Mouse (Mus musculus) kidney, embryonic 15.5 days (tissue): ENCODE results near the gene Cpsf2. TPM values are rescaled to one million over a fixed set of nuclear protein-coding genes. Genes with fewer than 3 reads are reported as not detected.

Experiments
- ATAC-seq: fragments of 200-750 bp; cut with Nextera tagmentation; replicated peaks from 2 replicates; pipeline ENCODE4 v1.8.0; 2017; ENCODE audit warnings: moderate TSS enrichment; ENCODE audit not compliant: low FRiP score
- H3K27ac ChIP-seq: fragments of 300-500 bp; sonication (generic); 2 replicates; pipeline ENCODE4 v1.5.1; 2015; ENCODE audit warnings: mild to moderate bottlenecking, inconsistent platforms
- H3K27me3 ChIP-seq: fragments of 300-500 bp; sonication (generic); 2 replicates; pipeline ENCODE4 v1.6.1; 2015; ENCODE audit warnings: inconsistent platforms
- H3K36me3 ChIP-seq: fragments of 300-500 bp; sonication (generic); 2 replicates; pipeline ENCODE4 v1.6.1; 2015; ENCODE audit warnings: inconsistent platforms
- H3K4me1 ChIP-seq: fragments of 300-500 bp; sonication (generic); 2 replicates; pipeline ENCODE4 v1.6.1; 2015; ENCODE audit warnings: inconsistent platforms
- H3K4me2 ChIP-seq: fragments of 300-500 bp; sonication (generic); 2 replicates; pipeline ENCODE4 v1.6.1; 2015; ENCODE audit warnings: moderate library complexity, mild to moderate bottlenecking, inconsistent platforms
- H3K4me3 ChIP-seq: fragments of 300-500 bp; sonication (generic); replicated peaks from 2 replicates; pipeline ENCODE4 v1.5.1; 2015; ENCODE audit warnings: mild to moderate bottlenecking, inconsistent platforms
- H3K9ac ChIP-seq: fragments of 300-500 bp; sonication (generic); 2 replicates; pipeline ENCODE4 v1.6.1; 2015; ENCODE audit warnings: mild to moderate bottlenecking, inconsistent platforms
- H3K9me3 ChIP-seq: fragments of 300-500 bp; sonication (generic); replicated peaks from 2 replicates; pipeline ENCODE4 v1.6.1; 2016; ENCODE audit warnings: inconsistent platforms
- WGBS: fragments of 180-500 bp; shearing (Covaris S2); methylation state at CpG from one replicate; pipeline ENCODE4 v1.1.7; 2015; ENCODE audit warnings: mixed read lengths; 5-methylcytosine and 5-hydroxymethylcytosine counted together
- polyA plus RNA-seq: library from polyadenylated mRNA; unstranded; fragments of >200 nt; fragmentation: Nextera tagmentation; extraction: Ambion mirVana; gene quantifications from 2 replicates; pipeline ENCODE4 v1.2.1, GENCODE M21; 2015

The Cpsf2 gene
- polyA plus RNA-seq, 1 experiment from 2014 or later, result 30.9 TPM

GRCm38 (mm10) chr12:101971311-101971710, 4.5 kb upstream of the Cpsf2 start:
- Histone ChIP-seq H3K36me3 (peaks cover 41% of the 10 kb centered on the region), H3K4me3 (no peak overlapping the region), H3K4me2 (no peak overlapping the region), H3K9ac (no peak overlapping the region), H3K4me1 (0 out of 2 replicates have a peak, but pooled peaks cover 5% of the 10 kb centered on the region), H3K27ac (no peak overlapping the region), H3K9me3 (no peaks in the 10 kb centered on the region), H3K27me3 (no peaks in the 10 kb centered on the region)
- no peak for ATAC-seq
- 98% methylated on average over 2 of the region's 2 CpGs for WGBS

GRCm38 (mm10) chr12:101972230-101972629, 3.6 kb upstream of the Cpsf2 start:
- no peak for ATAC-seq
- Histone ChIP-seq H3K4me3 (no peak overlapping the region), H3K4me1 (peaks cover 11% of the 10 kb centered on the region), H3K9ac (no peak overlapping the region), H3K4me2 (no peak overlapping the region), H3K36me3 (peaks cover 33% of the 10 kb centered on the region), H3K27ac (no peak overlapping the region), H3K9me3 (no peaks in the 10 kb centered on the region), H3K27me3 (no peaks in the 10 kb centered on the region)
- 93% methylated on average over 3 of the region's 3 CpGs for WGBS

GRCm38 (mm10) chr12:101974571-101974970, 1.2 kb upstream of the Cpsf2 start:
- H3K4me2 ChIP-seq, result peak overlapping the region; percentile 69
- no peak overlapping the region for H3K27ac ChIP-seq
- no peak for ATAC-seq
- H3K27me3 ChIP-seq, result no peaks in the 10 kb centered on the region
- H3K9me3 ChIP-seq, result no peaks in the 10 kb centered on the region
- H3K4me1 ChIP-seq, result peaks cover 16% of the 10 kb centered on the region
- WGBS, result 4% methylated on average over 1 of the region's 1 CpGs
- H3K9ac ChIP-seq, result peak overlapping the region; percentile 90
- peaks cover 17% of the 10 kb centered on the region for H3K36me3 ChIP-seq
- peak overlapping the region; percentile 94 for H3K4me3 ChIP-seq

DNA sequence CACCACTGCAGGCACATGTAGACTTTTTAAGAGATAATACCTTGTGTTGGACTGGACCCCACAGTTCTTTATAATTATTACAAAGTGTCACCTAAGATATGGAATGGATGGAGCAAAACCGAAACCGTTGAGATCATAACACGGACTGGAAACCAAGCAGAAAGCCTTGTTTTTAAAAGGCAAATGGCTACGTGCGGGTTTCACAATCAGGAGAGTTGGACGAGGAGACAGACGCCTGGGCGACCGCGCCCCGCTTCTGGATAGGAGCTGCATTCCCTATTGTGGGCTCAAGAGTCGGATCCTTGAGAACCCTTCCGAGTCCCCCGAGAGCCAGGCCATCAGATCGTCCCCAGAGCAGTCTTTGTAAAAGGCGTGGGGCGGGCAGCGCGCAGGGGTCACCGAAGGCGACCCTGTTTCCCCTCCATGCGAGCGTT, 604 bp upstream of the Cpsf2 start:
- Histone ChIP-seq H3K36me3 (peaks cover 14% of the 10 kb centered on the region), H3K27me3 (no peaks in the 10 kb centered on the region), H3K27ac (peak overlapping the region; percentile 93), H3K4me2 (peak overlapping the region; percentile 69), H3K9ac (peak overlapping the region; percentile 90), H3K9me3 (no peaks in the 10 kb centered on the region), H3K4me1 (peaks cover 16% of the 10 kb centered on the region), H3K4me3 (peak overlapping the region; percentile 94)
- peak; percentile 68 for ATAC-seq
- WGBS, result under 1% methylated on average over 23 of the region's 23 CpGs

DNA sequence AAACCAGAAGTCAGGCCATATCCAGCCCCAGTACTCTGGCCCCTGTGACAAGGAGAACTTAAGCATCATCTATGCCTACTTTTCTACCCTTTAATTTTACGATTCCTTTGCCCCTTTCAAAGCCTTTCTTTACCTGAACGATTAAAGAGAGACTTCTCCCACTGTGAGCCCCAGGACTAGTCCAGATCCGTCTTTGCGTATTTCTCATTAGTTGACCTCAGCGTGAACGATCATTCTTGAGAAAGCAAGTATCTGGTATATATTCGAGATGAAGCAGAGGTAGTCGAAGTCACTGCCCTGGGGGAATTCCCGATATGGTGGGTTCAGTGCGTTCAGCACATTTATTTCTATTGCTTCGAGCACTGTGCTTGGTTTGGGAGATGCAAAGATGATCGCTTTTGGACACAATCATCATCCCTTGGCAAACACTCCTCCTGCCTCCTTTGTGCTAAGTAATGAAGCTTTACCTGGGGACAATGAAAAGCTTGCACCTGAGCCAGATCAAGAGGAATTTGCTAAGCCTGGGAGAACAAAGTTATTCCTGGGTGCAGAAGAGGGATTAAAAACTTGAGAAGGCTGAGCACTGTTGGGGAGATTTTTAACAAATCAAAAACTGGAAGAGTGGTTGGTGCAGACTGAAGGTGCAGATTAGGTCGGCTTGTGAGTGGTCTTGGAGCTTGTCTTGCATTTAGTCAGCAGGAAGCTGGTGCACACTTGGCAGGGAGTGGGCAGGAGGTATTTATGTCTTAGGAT, 1.0 kb downstream of the Cpsf2 start:
- Histone ChIP-seq H3K4me1 (peaks cover 16% of the 10 kb centered on the region), H3K9me3 (no peaks in the 10 kb centered on the region), H3K27ac (peak overlapping the region; percentile 93), H3K36me3 (peaks cover 17% of the 10 kb centered on the region), H3K4me2 (peak overlapping the region; percentile 69), H3K4me3 (peak overlapping the region; percentile 94), H3K9ac (peak overlapping the region; percentile 90), H3K27me3 (no peaks in the 10 kb centered on the region)
- 23% methylated on average over 13 of the region's 13 CpGs for WGBS
- no peak for ATAC-seq

- Histone ChIP-seq H3K9me3 (no peaks in the 10 kb centered on the region), H3K36me3 (peaks cover 18% of the 10 kb centered on the region; the same call in 1 of the 2 replicates), H3K4me2 (peak overlapping the region; percentile 69; the same call in 1 of the 2 replicates), H3K9ac (no peak overlapping the region), H3K27me3 (no peaks in the 10 kb centered on the region), H3K4me1 (peaks cover 16% of the 10 kb centered on the region), H3K27ac (no peak overlapping the region), H3K4me3 (peak overlapping the region; percentile 94; the same call in 1 of the 2 replicates)
- no peak for ATAC-seq
- WGBS, result 92% methylated on average over 10 of the region's 10 CpGs
Measured at GRCm38 (mm10) chr12:101977404-101977915, 1.7 kb downstream of the Cpsf2 start.

DNA sequence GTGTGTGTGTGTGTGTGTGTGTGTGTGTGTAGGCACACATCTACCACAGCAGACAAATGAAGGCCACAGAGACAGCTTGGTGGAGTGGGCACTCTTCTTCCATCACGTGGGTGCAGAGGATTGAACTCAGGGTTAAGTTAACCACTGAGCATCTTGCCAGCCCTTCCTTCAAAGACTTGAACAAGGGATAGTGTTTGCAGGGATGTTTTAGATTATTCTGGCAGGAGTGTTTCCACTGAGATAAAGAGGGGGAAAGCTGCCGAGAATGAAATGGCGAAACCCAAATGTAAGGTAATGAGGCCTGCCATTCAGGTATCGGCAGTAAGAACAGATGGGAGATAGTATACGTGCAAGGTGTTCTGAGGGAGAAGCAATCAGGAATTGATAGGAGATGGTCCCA, 2.4 kb downstream of the Cpsf2 start:
- Histone ChIP-seq H3K27me3 (no peaks in the 10 kb centered on the region), H3K36me3 (peaks cover 21% of the 10 kb centered on the region), H3K9me3 (no peaks in the 10 kb centered on the region), H3K27ac (no peak overlapping the region), H3K4me1 (peaks cover 16% of the 10 kb centered on the region), H3K4me2 (no peak overlapping the region), H3K4me3 (no peak overlapping the region), H3K9ac (no peak overlapping the region)
- WGBS, result 87% methylated on average over 5 of the region's 5 CpGs
- no peak for ATAC-seq

GRCm38 (mm10) chr12:101978588-101978987, 2.8 kb downstream of the Cpsf2 start:
- Histone ChIP-seq H3K4me2 (no peak overlapping the region), H3K9ac (no peak overlapping the region), H3K9me3 (no peaks in the 10 kb centered on the region), H3K4me3 (no peak overlapping the region), H3K27me3 (no peaks in the 10 kb centered on the region), H3K4me1 (peaks cover 16% of the 10 kb centered on the region), H3K27ac (no peak overlapping the region), H3K36me3 (peaks cover 25% of the 10 kb centered on the region)
- ATAC-seq, result no peak
- WGBS, result 89% methylated on average over 1 of the region's 1 CpGs

DNA sequence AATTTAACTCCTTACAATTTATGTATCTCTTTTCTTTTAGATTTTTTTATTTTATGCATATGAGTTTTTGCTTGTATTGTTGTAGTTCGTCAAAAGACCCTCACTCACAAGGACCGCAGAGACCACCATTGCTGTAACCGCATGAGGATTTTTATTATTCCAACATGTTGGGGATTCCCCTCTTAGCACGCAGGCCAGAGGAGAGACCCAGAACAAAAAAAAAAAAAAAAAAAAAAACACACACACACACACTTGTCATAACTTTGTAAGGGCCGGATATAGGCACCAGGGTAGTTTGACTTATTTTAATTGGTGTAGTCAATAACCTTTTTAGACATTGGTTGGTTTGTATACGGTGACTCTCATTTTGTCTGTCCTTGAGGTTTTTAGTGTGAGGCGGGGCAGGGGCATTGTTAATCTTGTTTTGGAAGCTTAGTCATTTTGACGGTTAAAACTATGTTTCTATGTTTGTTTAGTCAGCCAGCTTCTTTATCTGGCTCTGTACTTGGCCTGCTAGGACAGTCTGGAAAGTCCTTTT, 3.5 kb downstream of the Cpsf2 start:
- Histone ChIP-seq H3K4me1 (peaks cover 15% of the 10 kb centered on the region), H3K27me3 (no peaks in the 10 kb centered on the region), H3K36me3 (peaks cover 32% of the 10 kb centered on the region), H3K9ac (no peak overlapping the region), H3K4me3 (no peak overlapping the region), H3K4me2 (no peak overlapping the region), H3K27ac (no peak overlapping the region), H3K9me3 (no peaks in the 10 kb centered on the region)
- ATAC-seq, result no peak
- WGBS, result 87% methylated on average over 8 of the region's 8 CpGs

GRCm38 (mm10) chr12:101980266-101980665, 4.5 kb downstream of the Cpsf2 start:
- H3K9ac ChIP-seq, result no peak overlapping the region
- H3K4me2 ChIP-seq, result no peak overlapping the region
- H3K27me3 ChIP-seq, result no peaks in the 10 kb centered on the region
- no peak overlapping the region for H3K27ac ChIP-seq
- H3K36me3 ChIP-seq, result peaks cover 42% of the 10 kb centered on the region
- no peak overlapping the region for H3K4me3 ChIP-seq
- H3K9me3 ChIP-seq, result no peaks in the 10 kb centered on the region
- 68% methylated on average over 5 of the region's 5 CpGs for WGBS
- ATAC-seq, result no peak
- peaks cover 11% of the 10 kb centered on the region for H3K4me1 ChIP-seq

- no peak overlapping the region for H3K4me3 ChIP-seq
- H3K27me3 ChIP-seq, result no peaks in the 10 kb centered on the region
- no peaks in the 10 kb centered on the region for H3K9me3 ChIP-seq
- H3K36me3 ChIP-seq, result peaks cover 51% of the 10 kb centered on the region
- no peak overlapping the region for H3K4me2 ChIP-seq
- no peak overlapping the region for H3K9ac ChIP-seq
- 86% methylated on average over 2 of the region's 2 CpGs for WGBS
- peaks cover 11% of the 10 kb centered on the region for H3K4me1 ChIP-seq
- ATAC-seq, result no peak
- no peak overlapping the region for H3K27ac ChIP-seq
Measured at GRCm38 (mm10) chr12:101981559-101981958, 5.8 kb downstream of the Cpsf2 start.

DNA sequence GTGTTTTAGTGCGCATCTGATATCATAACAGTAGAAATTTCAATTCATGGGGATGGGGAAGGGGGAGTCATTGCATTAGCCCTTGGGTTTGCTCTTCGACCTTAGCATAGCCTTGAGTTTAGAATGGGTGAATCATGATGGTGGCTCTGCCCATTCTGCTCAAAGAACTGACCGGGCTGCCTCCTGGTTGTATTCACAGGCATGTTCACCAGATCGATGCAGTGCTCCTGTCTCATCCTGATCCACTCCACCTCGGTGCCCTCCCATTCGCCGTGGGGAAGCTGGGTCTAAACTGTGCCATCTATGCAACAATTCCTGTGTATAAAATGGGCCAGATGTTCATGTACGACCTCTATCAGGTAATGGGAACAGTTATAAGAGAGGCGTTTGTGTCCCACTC, 7.2 kb downstream of the Cpsf2 start:
- Histone ChIP-seq H3K27ac (no peak overlapping the region), H3K4me2 (no peak overlapping the region), H3K9ac (no peak overlapping the region), H3K9me3 (no peaks in the 10 kb centered on the region), H3K36me3 (peaks cover 63% of the 10 kb centered on the region), H3K4me1 (no peaks in the 10 kb centered on the region), H3K4me3 (no peak overlapping the region), H3K27me3 (no peaks in the 10 kb centered on the region)
- 94% methylated on average over 9 of the region's 9 CpGs for WGBS
- no peak for ATAC-seq
